Mouse (Mus musculus) lung, embryonic 16.5 days (tissue): ENCODE data around the gene Dhrs13. TPM values are rescaled to one million over a fixed set of nuclear protein-coding genes. Genes with fewer than 3 reads are reported as not detected.
A peak's percentile ranks its signal among the peaks of the same experiment; 100 is the strongest.
"Not testable (repeated sequence)": the region's sequence is repeated elsewhere in the genome, so short reads cannot be mapped to it uniquely, and the experiment has no call there.

Experiments used
- ATAC-seq: fragments of 200-750 bp; cut with Nextera tagmentation; 2 replicates; pipeline ENCODE4 v1.8.0; 2017; ENCODE audit warnings: low read depth, mild to moderate bottlenecking, moderate library complexity
- H3K27ac ChIP-seq: fragments of 300-500 bp; sonication (generic); 2 replicates; pipeline ENCODE4 v1.5.1; 2014; ENCODE audit warnings: mild to moderate bottlenecking, control low read depth, low read length
- H3K27me3 ChIP-seq: fragments of 300-500 bp; sonication (generic); 2 replicates; pipeline ENCODE4 v1.6.1; 2014; ENCODE audit warnings: low read depth, low read length, mixed read lengths; ENCODE audit not compliant: control insufficient read depth, insufficient read depth
- H3K36me3 ChIP-seq: fragments of 300-500 bp; sonication (generic); 2 replicates; pipeline ENCODE4 v1.6.1; 2014; ENCODE audit warnings: low read length; ENCODE audit not compliant: control insufficient read depth, insufficient read depth
- H3K4me1 ChIP-seq: fragments of 300-500 bp; sonication (generic); replicated peaks from 2 replicates; pipeline ENCODE4 v1.6.1; 2014; ENCODE audit warnings: low read length, mixed read lengths; ENCODE audit not compliant: control insufficient read depth, insufficient read depth
- H3K4me2 ChIP-seq: fragments of 300-500 bp; sonication (generic); 2 replicates; pipeline ENCODE4 v1.6.1; 2014; ENCODE audit warnings: low read depth, low read length, control low read depth
- H3K4me3 ChIP-seq: fragments of 300-500 bp; sonication (generic); 2 replicates; pipeline ENCODE4 v1.5.1; 2014; ENCODE audit warnings: mild to moderate bottlenecking, low read length, control low read depth
- H3K9ac ChIP-seq: fragments of 300-500 bp; sonication (generic); 2 replicates; pipeline ENCODE4 v1.6.1; 2014; ENCODE audit warnings: low read length, control low read depth
- H3K9me3 ChIP-seq: fragments of 300-500 bp; sonication (generic); 2 replicates; pipeline ENCODE4 v1.6.1; 2016; ENCODE audit warnings: low read length; ENCODE audit not compliant: control insufficient read depth
- WGBS: fragments of 180-500 bp; shearing (Covaris S2); extraction: QIAGEN DNeasy Blood & Tissue Kit; methylation state at CpG from one replicate; pipeline ENCODE4 v1.1.7; 2014; 5-methylcytosine and 5-hydroxymethylcytosine counted together
- polyA plus RNA-seq: library from polyadenylated mRNA; unstranded; fragments of >200 nt; fragmentation: Nextera tagmentation; extraction: Ambion mirVana; gene quantifications from 2 replicates; pipeline ENCODE4 v1.2.1, GENCODE M21; 2015

Dhrs13 gene
- polyA plus RNA-seq, 1 experiment from 2014 or later, result 14.5 TPM

- H3K4me2 ChIP-seq, result peak within 1 kb of the TSS; percentile 91
- H3K4me1 ChIP-seq, result peaks cover 20% of the 10 kb centered on the region
- peak within 1 kb of the TSS; percentile 94 for H3K4me3 ChIP-seq
- 0 out of 2 replicates have a peak, but pooled peaks cover 2% of the 10 kb centered on the region for H3K9me3 ChIP-seq
- H3K36me3 ChIP-seq, result peaks cover 4% of the 10 kb centered on the region; the same call in 1 of the 2 replicates
- H3K9ac ChIP-seq, result peak within 1 kb of the TSS; percentile 93
- ATAC-seq, result peak; percentile 94
- H3K27me3 ChIP-seq, result no peaks in the 10 kb centered on the region
- 2% methylated on average over 53 of the region's 55 CpGs for WGBS
- peak within 1 kb of the TSS; percentile 87 for H3K27ac ChIP-seq
Observed at GRCm38 (mm10) chr11:78037831-78038752, 6.0 kb downstream of the Dhrs13 start, which contains the start of gene Flot2. Gene Flot2, plus strand, starts transcription at chr11:78037931.

DNA sequence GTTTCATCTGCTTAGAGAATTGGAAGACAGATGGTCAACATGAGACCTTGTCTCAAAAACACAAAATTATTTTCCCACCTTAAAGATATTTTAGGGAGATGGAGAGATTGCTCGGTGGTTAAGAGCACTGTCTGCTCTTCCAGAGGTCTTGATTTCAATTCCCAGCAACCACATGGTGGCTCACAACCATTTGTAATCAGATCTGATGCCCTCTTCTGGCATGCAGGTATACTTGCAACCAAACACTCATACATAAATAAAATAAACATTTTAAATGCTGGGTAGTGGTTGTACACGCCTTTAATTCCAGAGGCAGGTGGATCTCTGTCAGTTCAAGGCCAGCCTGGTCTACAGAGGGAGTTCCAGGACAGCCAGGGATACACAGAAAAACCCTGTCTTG is 8.8 kb downstream of the Dhrs13 start:
- Histone ChIP-seq H3K4me2 (no peak overlapping the region), H3K27ac (no peak overlapping the region), H3K9me3 (0 out of 2 replicates have a peak, but pooled peaks cover 2% of the 10 kb centered on the region), H3K9ac (no peak overlapping the region), H3K4me3 (no peak overlapping the region), H3K36me3 (peaks cover 4% of the 10 kb centered on the region; the same call in 1 of the 2 replicates), H3K27me3 (no peaks in the 10 kb centered on the region), H3K4me1 (peaks cover 21% of the 10 kb centered on the region)
- ATAC-seq, result no peak
- 46% methylated on average over 2 of the region's 2 CpGs for WGBS

GRCm38 (mm10) chr11:78042290-78042870 is 10.3 kb downstream of the Dhrs13 start:
- not testable (repeated sequence) for H3K9ac ChIP-seq, H3K27ac ChIP-seq, H3K27me3 ChIP-seq, H3K4me2 ChIP-seq, H3K36me3 ChIP-seq, H3K9me3 ChIP-seq, H3K4me3 ChIP-seq, ATAC-seq
- WGBS, result 93% methylated on average over 4 of the region's 4 CpGs
- peaks cover 14% of the 10 kb centered on the region for H3K4me1 ChIP-seq

DNA sequence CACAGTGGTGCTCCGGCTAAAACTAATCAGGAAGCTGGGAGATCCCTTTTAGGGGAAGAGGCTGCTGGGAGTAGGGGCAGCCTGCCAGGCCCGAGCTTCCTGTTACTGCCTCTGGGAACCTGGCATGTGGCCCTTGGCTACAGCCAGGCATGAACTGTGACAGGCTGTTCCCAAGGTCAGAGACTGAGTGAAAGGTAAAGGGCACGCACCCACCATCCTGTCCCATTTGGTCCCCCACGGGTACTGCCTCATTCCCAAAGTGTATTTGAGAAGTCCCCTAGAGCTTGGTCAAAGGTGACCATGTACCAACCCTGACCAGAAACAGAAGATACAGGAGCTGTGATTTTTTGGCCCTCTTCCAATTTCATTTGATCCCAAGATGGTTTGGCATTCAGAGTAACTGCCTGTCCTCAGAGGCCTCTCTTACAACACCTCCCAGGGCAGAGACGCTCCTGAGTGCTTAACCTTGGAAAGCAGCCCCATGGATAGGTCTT is 12.7 kb downstream of the Dhrs13 start:
- Histone ChIP-seq H3K4me3 (no peak overlapping the region), H3K9me3 (0 out of 2 replicates have a peak, but pooled peaks cover 2% of the 10 kb centered on the region), H3K36me3 (peaks cover 2% of the 10 kb centered on the region; the same call in 1 of the 2 replicates), H3K27me3 (no peaks in the 10 kb centered on the region), H3K27ac (peak overlapping the region; percentile 49), H3K4me1 (peaks cover 5% of the 10 kb centered on the region), H3K9ac (no peak overlapping the region), H3K4me2 (no peak overlapping the region)
- ATAC-seq, result peak; percentile 76; the same call in 1 of the 2 replicates
- WGBS, result 50% methylated on average over 5 of the region's 5 CpGs

GRCm38 (mm10) chr11:78048637-78049036 is 16.6 kb downstream of the Dhrs13 start:
- H3K4me2 ChIP-seq, H3K27ac ChIP-seq, H3K36me3 ChIP-seq, H3K4me3 ChIP-seq, H3K27me3 ChIP-seq, ATAC-seq, H3K4me1 ChIP-seq, H3K9ac ChIP-seq, H3K9me3 ChIP-seq: not testable (repeated sequence)
- 90% methylated on average over 4 of the region's 4 CpGs for WGBS

DNA sequence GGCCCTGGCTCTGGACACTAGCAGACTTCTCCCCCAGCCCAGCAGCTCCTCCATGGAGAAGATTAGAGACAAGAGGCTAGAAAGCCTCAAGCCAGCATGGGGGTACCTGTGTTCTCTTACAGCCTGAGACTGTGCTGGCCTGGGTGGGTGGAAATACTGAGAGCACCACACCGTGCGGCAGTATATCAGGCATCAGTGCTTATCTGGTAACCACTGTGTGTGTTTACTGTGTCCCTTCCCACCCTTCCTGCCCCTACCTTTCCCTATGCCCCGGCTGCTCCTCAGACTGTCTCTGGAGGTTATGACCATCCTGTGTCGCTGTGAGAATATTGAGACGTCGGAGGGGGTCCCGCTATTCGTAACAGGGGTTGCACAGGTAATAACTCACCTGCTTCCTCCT is 21.0 kb downstream of the Dhrs13 start:
- no peak for ATAC-seq

DNA sequence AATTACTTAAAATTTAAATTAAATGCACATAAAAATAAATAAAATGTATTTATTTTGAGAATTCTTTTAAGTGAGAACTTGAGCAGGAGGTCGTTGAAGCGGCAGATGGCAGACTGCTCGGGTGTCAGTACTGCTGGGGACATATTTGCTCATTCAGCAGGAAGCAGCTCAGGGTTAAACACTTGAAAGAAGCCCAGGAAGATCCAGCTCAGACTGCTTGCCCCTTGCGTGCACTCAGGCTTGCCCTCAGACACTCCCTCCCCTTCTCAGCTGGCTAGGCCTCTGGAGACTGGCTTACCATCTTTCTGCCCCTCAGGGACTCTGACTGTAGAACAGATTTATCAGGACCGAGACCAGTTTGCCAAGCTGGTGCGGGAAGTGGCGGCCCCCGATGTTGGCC is 24.9 kb downstream of the Dhrs13 start:
- Histone ChIP-seq H3K4me3 (no peak overlapping the region), H3K27ac (no peak overlapping the region), H3K9me3 (no peaks in the 10 kb centered on the region), H3K9ac (no peak overlapping the region), H3K36me3 (peaks cover 8% of the 10 kb centered on the region; the same call in 1 of the 2 replicates), H3K4me1 (no peaks in the 10 kb centered on the region), H3K4me2 (no peak overlapping the region), H3K27me3 (no peaks in the 10 kb centered on the region)
- ATAC-seq, result no peak
- 64% methylated on average over 8 of the region's 8 CpGs for WGBS

More for the DNA sequence above, 21.0 kb downstream of the Dhrs13 start:
- H3K27me3 ChIP-seq, result no peaks in the 10 kb centered on the region
- peaks cover 3% of the 10 kb centered on the region; the same call in 1 of the 2 replicates for H3K36me3 ChIP-seq
- H3K4me3 ChIP-seq, result no peak overlapping the region
- no peak overlapping the region for H3K27ac ChIP-seq
- no peaks in the 10 kb centered on the region for H3K9me3 ChIP-seq
- no peak overlapping the region for H3K4me2 ChIP-seq
- H3K9ac ChIP-seq, result no peak overlapping the region
- WGBS, result 71% methylated on average over 8 of the region's 8 CpGs
- no peaks in the 10 kb centered on the region for H3K4me1 ChIP-seq

DNA sequence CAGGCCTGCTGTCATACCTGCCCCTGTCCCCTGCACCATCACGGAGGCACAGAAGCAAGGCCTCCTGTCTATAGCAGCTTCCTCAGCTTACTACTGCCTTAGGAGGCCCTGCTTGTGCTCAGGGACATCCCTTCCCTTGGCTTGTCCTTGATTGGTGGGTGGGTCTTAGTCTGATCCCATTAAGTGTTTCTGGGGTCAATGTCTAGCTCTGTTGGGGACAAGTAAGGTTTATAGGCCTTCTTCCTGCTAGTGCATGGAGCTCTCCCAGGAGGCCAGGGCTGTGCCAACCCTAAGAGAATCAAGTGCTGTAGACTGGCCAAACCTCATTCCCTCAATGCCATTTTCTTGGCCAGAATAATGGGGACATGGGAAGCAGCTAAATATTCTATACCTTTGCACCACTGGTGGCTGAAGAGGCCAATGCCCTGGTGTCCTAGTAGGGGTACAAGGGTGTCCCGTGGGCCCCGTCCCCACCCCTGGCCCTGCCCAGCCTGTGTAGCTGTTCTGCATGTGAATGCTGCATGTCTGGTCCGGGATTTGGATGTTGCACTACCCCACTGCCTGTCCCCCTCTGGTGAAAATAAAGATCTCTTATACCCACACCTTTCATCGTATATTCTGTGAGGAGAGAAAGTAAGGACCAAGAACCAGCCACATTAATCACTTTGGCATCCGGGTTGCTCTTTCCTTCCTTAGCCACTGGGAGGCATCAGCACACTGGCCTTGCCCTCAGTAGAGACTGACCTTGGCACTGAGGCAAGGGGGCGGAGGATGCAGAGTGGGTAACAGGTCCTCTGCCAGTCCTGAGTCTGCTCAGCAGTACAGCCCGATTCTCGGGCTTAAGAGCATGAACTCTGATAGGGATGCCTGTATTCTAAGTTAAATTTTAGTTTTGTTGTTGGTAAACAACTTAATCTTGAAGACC is 28.0 kb downstream of the Dhrs13 start:
- Histone ChIP-seq H3K9me3 (no peaks in the 10 kb centered on the region), H3K4me2 (no peak overlapping the region), H3K27ac (no peak overlapping the region), H3K27me3 (no peaks in the 10 kb centered on the region), H3K4me3 (no peak overlapping the region), H3K36me3 (peaks cover 8% of the 10 kb centered on the region; the same call in 1 of the 2 replicates), H3K9ac (no peak overlapping the region), H3K4me1 (no peaks in the 10 kb centered on the region)
- ATAC-seq, result peak; percentile 93
- 51% methylated on average over 9 of the region's 9 CpGs for WGBS
